In the genomic region with DNA sequence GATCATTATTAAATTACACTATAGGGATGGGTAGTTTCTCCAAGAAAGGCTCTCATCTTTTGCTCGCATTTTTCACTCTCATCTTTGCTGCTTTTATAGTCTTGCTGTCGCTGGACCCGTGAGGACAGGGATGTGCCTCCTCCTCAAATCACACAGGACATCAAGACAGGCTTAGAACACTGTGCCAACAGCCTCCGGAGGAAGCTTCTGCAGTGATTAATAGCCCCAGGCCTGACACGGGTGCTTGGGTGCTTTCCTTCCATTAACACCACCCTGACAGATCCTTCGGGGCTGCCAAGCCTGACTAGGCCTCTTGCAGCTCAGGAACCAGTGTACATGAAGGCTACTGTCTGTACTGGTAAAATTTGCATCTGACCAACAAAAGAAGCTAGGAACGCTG, we compare ENCODE assay signal across 19 mouse cellular contexts.
DNase-seq lines count a peak whose midpoint lies in the region; ATAC-seq and TF ChIP-seq lines count a peak whose summit lies in the region.
"Had no signal": no experiment of that assay in that cellular context is flagged by ENCODE, and none has a peak within 500 bp of the region (broad histone marks: within the 10 kb centered on the region; RNA-seq: fewer than 3 reads in every experiment).

No protein-coding gene starts in this region.

- DNase-seq in kidney, postnatal 0 days (ENCODE audit: low spot score): peak; percentile 53
- no peak for DNase-seq in layer of hippocampus, adult 9-10 months (ENCODE audit: low spot score)
- no peak for DNase-seq in liver
- DNase-seq: adrenal gland, postnatal 10 days; cerebellum, adult 11 months; cerebellum, adult 9-10 months; cerebellum, postnatal 36 days; gastrocnemius, postnatal 14 days; heart, adult 2 months; heart, postnatal 14 days had no signal

- 54% methylated on average over 7 of the region's 7 CpGs for WGBS in hindbrain, embryonic 13.5 days
- WGBS in hindbrain, embryonic 12.5 days: 66% methylated on average over 7 of the region's 7 CpGs
- WGBS in kidney, embryonic 14.5 days: 21% methylated on average over 7 of the region's 7 CpGs
- 28% methylated on average over 7 of the region's 7 CpGs for WGBS in kidney, embryonic 15.5 days
- WGBS in kidney, postnatal 0 days: 23% methylated on average over 7 of the region's 7 CpGs

- peaks cover 31% of the 10 kb centered on the region for H3K4me1 ChIP-seq in hindbrain, embryonic 13.5 days (replicated peaks)
- H3K4me1 ChIP-seq in hindbrain, embryonic 12.5 days: peaks cover 9% of the 10 kb centered on the region
- H3K4me1 ChIP-seq in kidney, embryonic 14.5 days (ENCODE audit: control insufficient read depth, insufficient read depth, low read length): no peaks in the 10 kb centered on the region
- peaks cover 19% of the 10 kb centered on the region for H3K4me1 ChIP-seq in kidney, embryonic 15.5 days
- no peaks in the 10 kb centered on the region for H3K4me1 ChIP-seq in kidney, postnatal 0 days (replicated peaks; ENCODE audit: insufficient read depth, low read length)

- H3K27ac ChIP-seq in hindbrain, embryonic 13.5 days: 0 out of 2 replicates have a peak overlapping the region, but pooled peaks have one; percentile 35
- no peak overlapping the region for H3K27ac ChIP-seq in hindbrain, embryonic 12.5 days
- no peak overlapping the region for H3K27ac ChIP-seq in kidney, embryonic 14.5 days (ENCODE audit: low read depth, low read length)
- no peak overlapping the region for H3K27ac ChIP-seq in kidney, embryonic 15.5 days
- no peak overlapping the region for H3K27ac ChIP-seq in kidney, postnatal 0 days
- H3K27ac ChIP-seq: embryonic facial prominence, embryonic 13.5 days; forebrain, embryonic 12.5 days; heart, adult 2 months; heart, embryonic 15.5 days had no signal

- no peak overlapping the region for H3K9ac ChIP-seq in hindbrain, embryonic 13.5 days
- no peak overlapping the region for H3K9ac ChIP-seq in hindbrain, embryonic 12.5 days
- H3K9ac ChIP-seq in kidney, embryonic 14.5 days (ENCODE audit: low read depth, low read length): no peak overlapping the region
- no peak overlapping the region for H3K9ac ChIP-seq in kidney, embryonic 15.5 days
- H3K9ac ChIP-seq in kidney, postnatal 0 days (ENCODE audit: low read depth, low read length): no peak overlapping the region
- H3K9ac ChIP-seq: embryonic facial prominence, embryonic 13.5 days; forebrain, embryonic 12.5 days; heart, embryonic 15.5 days had no signal

- no peak for TF ChIP-seq CTCF in kidney, postnatal 0 days (IDR thresholded peaks at IDR 0.05; ENCODE audit: low read depth)

- H3K9me3 ChIP-seq in hindbrain, embryonic 13.5 days: no peaks in the 10 kb centered on the region
- no peaks in the 10 kb centered on the region for H3K9me3 ChIP-seq in hindbrain, embryonic 12.5 days (replicated peaks)
- no peaks in the 10 kb centered on the region for H3K9me3 ChIP-seq in kidney, embryonic 14.5 days (ENCODE audit: control insufficient read depth, low read length)
- no peaks in the 10 kb centered on the region for H3K9me3 ChIP-seq in kidney, embryonic 15.5 days (replicated peaks)
- H3K9me3 ChIP-seq in kidney, postnatal 0 days (replicated peaks; ENCODE audit: low read length): no peaks in the 10 kb centered on the region
- H3K9me3 ChIP-seq: embryonic facial prominence, embryonic 13.5 days; forebrain, embryonic 12.5 days; heart, embryonic 15.5 days had no signal

- ATAC-seq in hindbrain, embryonic 13.5 days (ENCODE audit: low FRiP score): no peak
- no peak for ATAC-seq in hindbrain, embryonic 12.5 days (ENCODE audit: low FRiP score)
- peak; percentile 51; the same call in 1 of the 2 replicates for ATAC-seq in kidney, embryonic 14.5 days (ENCODE audit: low FRiP score, low TSS enrichment)
- ATAC-seq in kidney, embryonic 15.5 days (replicated peaks; ENCODE audit: low FRiP score): no peak
- no peak for ATAC-seq in kidney, postnatal 0 days (replicated peaks; ENCODE audit: low FRiP score, low read depth)
- ATAC-seq: forebrain, embryonic 16.5 days had no signal

- H3K36me3 ChIP-seq in hindbrain, embryonic 13.5 days: no peaks in the 10 kb centered on the region
- no peaks in the 10 kb centered on the region for H3K36me3 ChIP-seq in hindbrain, embryonic 12.5 days
- H3K36me3 ChIP-seq in kidney, embryonic 14.5 days (ENCODE audit: control insufficient read depth, insufficient read depth, low read length): no peaks in the 10 kb centered on the region
- H3K36me3 ChIP-seq in kidney, embryonic 15.5 days: no peaks in the 10 kb centered on the region
- H3K36me3 ChIP-seq in kidney, postnatal 0 days (ENCODE audit: insufficient read depth, low read length): no peaks in the 10 kb centered on the region
- H3K36me3 ChIP-seq: embryonic facial prominence, embryonic 13.5 days; forebrain, embryonic 12.5 days; heart, embryonic 15.5 days had no signal

- H3K4me2 ChIP-seq in hindbrain, embryonic 13.5 days: no peak overlapping the region
- no peak overlapping the region for H3K4me2 ChIP-seq in hindbrain, embryonic 12.5 days (replicated peaks)
- H3K4me2 ChIP-seq in kidney, embryonic 14.5 days (replicated peaks; ENCODE audit: low read depth, low read length): no peak overlapping the region
- H3K4me2 ChIP-seq in kidney, embryonic 15.5 days: no peak overlapping the region
- H3K4me2 ChIP-seq in kidney, postnatal 0 days (ENCODE audit: low read length): no peak overlapping the region
- H3K4me2 ChIP-seq: embryonic facial prominence, embryonic 13.5 days; forebrain, embryonic 12.5 days; heart, embryonic 11.5 days; heart, embryonic 15.5 days had no signal

- H3K27me3 ChIP-seq in hindbrain, embryonic 13.5 days: no peaks in the 10 kb centered on the region
- no peaks in the 10 kb centered on the region for H3K27me3 ChIP-seq in hindbrain, embryonic 12.5 days
- H3K27me3 ChIP-seq in kidney, embryonic 14.5 days (ENCODE audit: control insufficient read depth, insufficient read depth, low read length): no peaks in the 10 kb centered on the region
- H3K27me3 ChIP-seq in kidney, embryonic 15.5 days: peaks cover 2% of the 10 kb centered on the region; the same call in 1 of the 2 replicates
- no peaks in the 10 kb centered on the region for H3K27me3 ChIP-seq in kidney, postnatal 0 days (ENCODE audit: insufficient read depth, low read length)
- H3K27me3 ChIP-seq: embryonic facial prominence, embryonic 13.5 days had no signal

- no peak overlapping the region for H3K4me3 ChIP-seq in hindbrain, embryonic 13.5 days
- H3K4me3 ChIP-seq in hindbrain, embryonic 12.5 days: no peak overlapping the region
- no peak overlapping the region for H3K4me3 ChIP-seq in kidney, embryonic 14.5 days (ENCODE audit: low read length)
- no peak overlapping the region for H3K4me3 ChIP-seq in kidney, embryonic 15.5 days (replicated peaks)
- H3K4me3 ChIP-seq in kidney, postnatal 0 days (replicated peaks; ENCODE audit: low read depth, low read length): no peak overlapping the region
- H3K4me3 ChIP-seq: embryonic facial prominence, embryonic 13.5 days; forebrain, embryonic 12.5 days; heart, adult 2 months; heart, embryonic 15.5 days had no signal
